Mouse (Mus musculus) lung, adult 2 months (tissue): Measurements from ENCODE around the gene Prmt1.

ENCODE experiments used
- CTCF ChIP-seq: fragments of 200-500 bp; IDR thresholded peaks from 2 replicates; pipeline ENCODE4 v1.5.1; 2011; ENCODE audit warnings: mild to moderate bottlenecking, low read length, control low read depth; ENCODE audit not compliant: insufficient read depth
- POLR2A ChIP-seq: fragments of 200-500 bp; IDR thresholded peaks from 2 replicates; pipeline ENCODE4 v1.6.1; 2011; ENCODE audit warnings: low read depth, mild to moderate bottlenecking, control low read depth, low read length, borderline replicate concordance; ENCODE audit errors: extremely low read depth

GRCm38 (mm10) chr7:45000539-45001114 lies 14.3 kb upstream of the Prmt1 start:
- TF ChIP-seq POLR2A: no peak
- no peak for TF ChIP-seq CTCF
